Mouse (Mus musculus) olfactory bulb, adult 2 months (tissue): ENCODE data around the gene Hexa. TPM values are rescaled to one million over a fixed set of nuclear protein-coding genes. Genes with fewer than 3 reads are reported as not detected.

Source experiments
- H3K27ac ChIP-seq: fragments of 200-500 bp; 2 replicates; pipeline ENCODE4 v1.5.1; 2012; ENCODE audit warnings: low read depth, low read length; ENCODE audit not compliant: insufficient read depth
- H3K4me1 ChIP-seq: fragments of 200-500 bp; 2 replicates; pipeline ENCODE4 v1.6.1; 2012; ENCODE audit warnings: low read length; ENCODE audit not compliant: control insufficient read depth, insufficient read depth
- H3K4me3 ChIP-seq: fragments of 200-500 bp; 2 replicates; pipeline ENCODE4 v1.5.1; 2012; ENCODE audit warnings: mild to moderate bottlenecking, low read depth, low read length, moderate library complexity; ENCODE audit not compliant: insufficient read depth
- CTCF ChIP-seq: fragments of 200-500 bp; IDR thresholded peaks from 2 replicates; pipeline ENCODE4 v1.5.1; 2012; ENCODE audit warnings: low read depth, mild to moderate bottlenecking, low read length, moderate library complexity; ENCODE audit not compliant: insufficient read depth
- POLR2A ChIP-seq: fragments of 200-500 bp; IDR thresholded peaks from 2 replicates; pipeline ENCODE4 v1.6.1; 2012; ENCODE audit warnings: mild to moderate bottlenecking, low read depth, low read length, moderate library complexity; ENCODE audit not compliant: insufficient read depth
- WGBS: fragments of 180-500 bp; shearing (Covaris S2); methylation state at CpG from one replicate; pipeline ENCODE4 v1.1.7; 2018; 5-methylcytosine and 5-hydroxymethylcytosine counted together
- polyA plus RNA-seq: library from polyadenylated mRNA; stranded (reverse); fragments of >200 nt; gene quantifications from 2 replicates; pipeline ENCODE4 v1.2.4, GENCODE M21; 2012; ENCODE audit warnings: low replicate concordance; ENCODE audit not compliant: missing spikeins, insufficient read depth, insufficient read length

The Hexa gene
- polyA plus RNA-seq, 1 experiment: not detected

DNA sequence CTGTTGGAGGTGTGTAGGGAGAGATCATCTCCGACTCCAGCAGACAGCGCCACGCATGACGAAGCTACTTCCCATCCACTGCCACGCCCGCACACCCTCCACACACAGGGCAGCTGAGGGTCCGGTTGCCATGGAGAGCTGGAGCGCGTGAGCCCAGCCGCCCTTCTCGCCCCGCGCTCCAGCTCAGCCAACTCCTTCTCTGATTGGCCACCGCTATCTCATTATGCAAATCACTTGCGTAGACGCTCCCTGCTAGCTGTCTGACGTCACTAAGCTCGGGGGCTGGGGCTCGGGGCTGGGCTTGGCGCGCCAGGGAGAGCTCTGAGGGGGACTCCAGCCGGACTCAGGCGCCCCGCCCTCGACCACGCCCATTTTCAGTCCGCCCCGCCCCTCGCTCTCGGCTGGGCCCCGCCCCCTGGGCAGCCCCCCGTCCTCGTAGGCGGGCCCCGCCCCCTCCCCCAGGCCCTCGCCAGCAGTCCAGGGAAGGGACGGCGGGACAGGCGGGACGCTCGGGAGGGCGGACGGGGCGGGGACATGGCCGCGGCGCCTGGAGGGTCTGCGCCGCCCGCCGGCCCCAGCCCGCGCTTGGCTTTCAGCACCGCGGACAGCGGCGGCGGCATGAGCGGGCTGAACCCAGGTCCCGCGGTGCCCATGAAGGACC is 38.6 kb downstream of the Hexa start, which contains the start of gene Celf6:
Gene Celf6 (plus strand): TSS at position 74 of the 661 bp plus-strand sequence.
- TF ChIP-seq POLR2A (peak; percentile 27; the same call in 1 of the 2 replicates), CTCF (no peak)
- Histone ChIP-seq H3K27ac (no peak within 1 kb of the TSS; the same call in 1 of the 2 replicates), H3K4me3 (peak within 1 kb of the TSS; percentile 60), H3K4me1 (peaks cover 10% of the 10 kb centered on the region)
- under 1% methylated on average over 61 of the region's 61 CpGs for WGBS

DNA sequence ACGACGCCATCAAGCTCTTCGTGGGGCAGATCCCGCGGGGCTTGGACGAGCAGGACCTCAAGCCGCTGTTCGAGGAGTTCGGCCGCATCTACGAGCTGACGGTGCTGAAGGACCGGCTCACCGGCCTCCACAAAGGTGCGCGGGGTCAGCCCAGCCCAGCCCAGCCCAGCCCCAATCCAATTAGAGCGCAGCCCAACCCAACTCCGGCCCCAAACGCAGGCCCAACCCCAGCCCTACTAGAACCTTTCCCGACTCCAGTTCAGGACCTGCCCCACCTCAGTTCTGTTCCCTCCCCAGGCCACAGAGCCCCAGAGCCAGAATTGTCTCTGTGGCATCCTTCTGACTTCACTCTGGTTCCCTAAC is 39.1 kb downstream of the Hexa start:
- TF ChIP-seq CTCF (no peak), POLR2A (no peak)
- WGBS: under 1% methylated on average over 20 of the region's 20 CpGs
- Histone ChIP-seq H3K4me1 (peaks cover 10% of the 10 kb centered on the region), H3K4me3 (peak overlapping the region; percentile 60), H3K27ac (no peak overlapping the region)

- WGBS: 5% methylated on average over 13 of the region's 13 CpGs
- no peak overlapping the region for H3K4me3 ChIP-seq
- H3K4me1 ChIP-seq: peaks cover 13% of the 10 kb centered on the region
- no peak for TF ChIP-seq POLR2A
- peak; percentile 68 for TF ChIP-seq CTCF
- no peak overlapping the region for H3K27ac ChIP-seq
Measured at GRCm38 (mm10) chr9:59584871-59585308, 45.5 kb downstream of the Hexa start.

GRCm38 (mm10) chr9:59588252-59588651 is 48.9 kb downstream of the Hexa start:
- Histone ChIP-seq H3K4me1 (peaks cover 26% of the 10 kb centered on the region), H3K27ac (peak overlapping the region; percentile 87), H3K4me3 (no peak overlapping the region)
- WGBS: 28% methylated on average over 5 of the region's 5 CpGs
- TF ChIP-seq CTCF (no peak), POLR2A (no peak)

- WGBS: 12% methylated on average over 12 of the region's 12 CpGs
- TF ChIP-seq CTCF: no peak
- TF ChIP-seq POLR2A: no peak
- Histone ChIP-seq H3K27ac (peak overlapping the region; percentile 99), H3K4me3 (peak overlapping the region; percentile 34), H3K4me1 (peaks cover 26% of the 10 kb centered on the region)
Measured at GRCm38 (mm10) chr9:59588710-59589671, 49.7 kb downstream of the Hexa start.

DNA sequence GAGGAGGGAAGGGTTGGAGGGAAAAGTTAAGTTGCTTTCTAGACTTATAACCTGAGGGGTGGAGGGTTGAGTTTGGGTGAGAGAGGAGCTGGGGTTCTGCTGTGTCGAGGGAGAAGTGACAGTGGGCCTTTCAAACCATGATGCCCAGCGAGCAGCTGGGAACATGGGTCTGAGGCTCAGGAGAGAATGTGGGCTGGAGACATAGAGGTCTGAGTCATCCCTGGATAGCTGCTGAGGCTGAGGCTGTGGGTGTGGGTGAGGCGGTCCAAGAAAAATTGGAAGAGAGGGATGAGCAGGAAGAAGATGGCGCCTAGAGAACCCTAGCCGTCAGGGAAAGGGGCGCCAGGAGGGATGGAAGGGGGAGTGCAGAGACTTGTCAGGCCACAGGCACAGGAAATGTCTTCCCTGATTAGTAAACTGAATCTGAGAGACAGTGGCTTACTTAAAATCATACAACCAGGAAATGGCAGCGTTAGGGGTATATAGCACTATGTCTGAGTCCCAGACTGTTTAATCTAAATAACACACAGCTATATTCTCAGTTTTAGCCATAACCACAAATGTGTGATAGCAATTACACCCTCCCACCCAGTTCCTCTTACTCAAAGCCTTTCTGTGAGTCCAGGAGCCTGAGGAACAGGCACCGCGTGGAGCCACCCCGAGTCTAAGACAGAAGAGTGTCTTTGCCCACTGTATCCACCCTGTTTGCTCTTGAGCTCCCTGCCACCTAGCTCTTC is 50.5 kb downstream of the Hexa start:
- Histone ChIP-seq H3K4me1 (peaks cover 26% of the 10 kb centered on the region), H3K27ac (peak overlapping the region; percentile 99), H3K4me3 (peak overlapping the region; percentile 8; the same call in 1 of the 2 replicates)
- 45% methylated on average over 10 of the region's 10 CpGs for WGBS
- TF ChIP-seq CTCF (no peak), POLR2A (no peak)

DNA sequence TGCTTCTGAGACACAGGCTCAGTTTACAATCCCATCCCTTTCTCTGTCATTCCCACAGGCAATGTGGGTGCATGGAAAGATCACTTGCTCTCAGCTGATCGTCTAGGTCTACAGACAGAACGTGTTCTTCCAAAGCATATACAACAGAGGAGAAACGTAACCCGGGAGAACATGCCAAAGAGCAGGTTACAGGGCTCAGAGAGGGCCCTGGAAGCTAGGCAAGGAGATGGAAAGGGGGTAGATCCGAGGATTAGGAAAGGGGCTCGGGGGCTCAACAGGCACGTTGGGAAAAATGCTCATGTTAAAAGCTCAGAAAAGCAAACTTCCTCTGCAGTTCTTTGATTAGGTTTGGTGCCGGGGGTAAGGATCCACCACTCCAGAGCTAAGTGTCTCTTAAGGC is 62.3 kb downstream of the Hexa start:
- H3K4me3 ChIP-seq: no peak overlapping the region
- H3K27ac ChIP-seq: no peak overlapping the region

DNA sequence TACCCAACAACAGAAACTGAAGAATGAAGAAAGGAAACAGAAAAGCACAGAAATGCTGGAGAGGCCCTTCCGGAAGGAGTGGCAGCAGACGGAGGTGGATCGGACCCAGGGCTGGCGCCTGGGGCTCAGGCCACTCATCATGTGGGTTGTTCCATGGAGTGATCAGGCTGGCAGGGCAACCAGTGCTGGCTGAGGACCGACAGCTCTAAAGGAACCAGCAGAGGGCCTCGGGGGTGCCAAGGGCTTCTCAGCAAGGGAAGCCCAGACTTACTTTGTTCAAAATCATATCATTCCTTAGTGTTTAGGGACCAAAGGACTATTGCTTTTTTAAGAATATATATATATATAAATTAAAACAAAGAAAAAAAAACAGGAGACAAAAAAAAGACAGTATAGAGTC is 66.6 kb downstream of the Hexa start:
- Histone ChIP-seq H3K4me1 (no peaks in the 10 kb centered on the region), H3K4me3 (no peak overlapping the region), H3K27ac (no peak overlapping the region)
- TF ChIP-seq CTCF: no peak
- TF ChIP-seq POLR2A: no peak
- WGBS: 57% methylated on average over 6 of the region's 6 CpGs

More for the DNA sequence above, 62.3 kb downstream of the Hexa start:
- H3K4me1 ChIP-seq: no peaks in the 10 kb centered on the region
- TF ChIP-seq POLR2A (no peak), CTCF (no peak)
- WGBS: 76% methylated on average over 8 of the region's 8 CpGs

- no peaks in the 10 kb centered on the region for H3K4me1 ChIP-seq
- 94% methylated on average over 2 of the region's 2 CpGs for WGBS
- H3K4me3 ChIP-seq: no peak overlapping the region
- TF ChIP-seq POLR2A (no peak), CTCF (no peak)
- H3K27ac ChIP-seq: no peak overlapping the region
Measured at GRCm38 (mm10) chr9:59610950-59611349, 71.6 kb downstream of the Hexa start.

Other genes starting within 250 kb of the Hexa start
- not detected in 2 replicates for gene Adpgk, start 248.0 kb upstream of the Hexa start, polyA plus RNA-seq
- not detected in 2 replicates for gene Bbs4, start 186.0 kb upstream of the Hexa start, polyA plus RNA-seq
- gene Arih1, start 52.9 kb upstream of the Hexa start, polyA plus RNA-seq: 87.4 and 236 TPM in 2 replicates
- not detected in 2 replicates for gene Tmem202, start 307 bp downstream of the Hexa start, polyA plus RNA-seq
- gene Celf6, start 38.4 kb downstream of the Hexa start, polyA plus RNA-seq: not detected in 2 replicates
- gene Parp6, start 77.7 kb downstream of the Hexa start, polyA plus RNA-seq: not detected in 2 replicates
- gene Pkm, start 116.8 kb downstream of the Hexa start, polyA plus RNA-seq: 209 TPM in 1 of 2 replicates, not detected in the other
- gene Gramd2, start 140.6 kb downstream of the Hexa start, polyA plus RNA-seq: not detected in 2 replicates
- gene Senp8, start 211.2 kb downstream of the Hexa start, polyA plus RNA-seq: not detected in 2 replicates
- gene Myo9a, start 211.4 kb downstream of the Hexa start, polyA plus RNA-seq: 25.2 TPM in 1 of 2 replicates, not detected in the other